ENCODE assay signal across 15 mouse cellular contexts in genomic region chr12:109895389-109895788, GRCm38 (mm10).
DNase-seq lines count a peak whose midpoint lies in the region; ATAC-seq lines count a peak whose summit lies in the region.
"Had no signal": no experiment of that assay in that cellular context is flagged by ENCODE, and none has a peak within 500 bp of the region (broad histone marks: within the 10 kb centered on the region; RNA-seq: fewer than 3 reads in every experiment).

No protein-coding gene starts in this region.

- no peak overlapping the region for H3K9ac ChIP-seq in forebrain, embryonic 14.5 days (ENCODE audit: low read length)
- no peak overlapping the region for H3K9ac ChIP-seq in forebrain, embryonic 13.5 days
- no peak overlapping the region for H3K9ac ChIP-seq in intestine, embryonic 15.5 days
- H3K9ac ChIP-seq in forebrain, embryonic 16.5 days (replicated peaks; ENCODE audit: low read depth, low read length), result no peak overlapping the region
- H3K9ac ChIP-seq: limb, embryonic 13.5 days; lung, embryonic 15.5 days; midbrain, embryonic 13.5 days had no signal

- DNase-seq in forebrain, embryonic 14.5 days (ENCODE audit: low spot score), result peak; percentile 8
- peak; percentile 66 for DNase-seq in NIH3T3 (ENCODE audit: low read depth)
- peak; percentile 81 for DNase-seq in kidney, postnatal 14 days
- no peak for DNase-seq in urinary bladder, postnatal 10 days (ENCODE audit: low spot score)
- no peak for DNase-seq in gastrocnemius, adult 18-20 months (ENCODE audit: low spot score)
- DNase-seq: heart, adult 18-20 months; heart, postnatal 10 days; layer of hippocampus, postnatal 36 days had no signal

- H3K36me3 ChIP-seq in forebrain, embryonic 14.5 days (ENCODE audit: control insufficient read depth, insufficient read depth, low read length), result no peaks in the 10 kb centered on the region
- H3K36me3 ChIP-seq in forebrain, embryonic 13.5 days (ENCODE audit: poor library complexity, severe bottlenecking), result no peaks in the 10 kb centered on the region
- H3K36me3 ChIP-seq in intestine, embryonic 15.5 days, result no peaks in the 10 kb centered on the region
- no peaks in the 10 kb centered on the region for H3K36me3 ChIP-seq in forebrain, embryonic 16.5 days (ENCODE audit: control insufficient read depth, insufficient read depth)
- H3K36me3 ChIP-seq: limb, embryonic 13.5 days; lung, embryonic 15.5 days; midbrain, embryonic 13.5 days had no signal

- H3K27ac ChIP-seq in forebrain, embryonic 14.5 days (ENCODE audit: low read depth, low read length), result no peak overlapping the region
- no peak overlapping the region for H3K27ac ChIP-seq in forebrain, embryonic 13.5 days
- H3K27ac ChIP-seq in intestine, embryonic 15.5 days, result no peak overlapping the region
- H3K27ac ChIP-seq in forebrain, embryonic 16.5 days (ENCODE audit: low read length), result no peak overlapping the region
- H3K27ac ChIP-seq: limb, embryonic 13.5 days; lung, embryonic 15.5 days; midbrain, embryonic 13.5 days had no signal

- no peak overlapping the region for H3K4me3 ChIP-seq in forebrain, embryonic 14.5 days (ENCODE audit: low read depth, low read length)
- H3K4me3 ChIP-seq in forebrain, embryonic 13.5 days, result no peak overlapping the region
- no peak overlapping the region for H3K4me3 ChIP-seq in intestine, embryonic 15.5 days (replicated peaks)
- H3K4me3 ChIP-seq in forebrain, embryonic 16.5 days (replicated peaks; ENCODE audit: low read length), result no peak overlapping the region
- H3K4me3 ChIP-seq: erythroblast, embryonic 14.5 days; limb, embryonic 13.5 days; lung, embryonic 15.5 days; midbrain, embryonic 13.5 days had no signal

- WGBS in forebrain, embryonic 14.5 days, result 68% methylated on average over 7 of the region's 7 CpGs
- 76% methylated on average over 7 of the region's 7 CpGs for WGBS in forebrain, embryonic 13.5 days
- WGBS in intestine, embryonic 15.5 days, result 48% methylated on average over 7 of the region's 7 CpGs
- whole genome bisulfite sequencing in forebrain, embryonic 16.5 days, result 54% methylated on average over 7 of the region's 7 CpGs

- H3K4me2 ChIP-seq in forebrain, embryonic 14.5 days (ENCODE audit: low read length), result no peak overlapping the region
- no peak overlapping the region for H3K4me2 ChIP-seq in forebrain, embryonic 13.5 days
- H3K4me2 ChIP-seq in intestine, embryonic 15.5 days (replicated peaks), result no peak overlapping the region
- no peak overlapping the region for H3K4me2 ChIP-seq in forebrain, embryonic 16.5 days (ENCODE audit: low read length)
- H3K4me2 ChIP-seq: limb, embryonic 13.5 days; lung, embryonic 15.5 days; midbrain, embryonic 13.5 days had no signal

- no peaks in the 10 kb centered on the region for H3K27me3 ChIP-seq in forebrain, embryonic 14.5 days (replicated peaks; ENCODE audit: control insufficient read depth, insufficient read depth, low read length)
- no peaks in the 10 kb centered on the region for H3K27me3 ChIP-seq in forebrain, embryonic 13.5 days
- no peaks in the 10 kb centered on the region for H3K27me3 ChIP-seq in intestine, embryonic 15.5 days (replicated peaks)
- no peaks in the 10 kb centered on the region for H3K27me3 ChIP-seq in forebrain, embryonic 16.5 days (replicated peaks; ENCODE audit: control insufficient read depth, insufficient read depth, low read length)
- H3K27me3 ChIP-seq: lung, embryonic 15.5 days; midbrain, embryonic 13.5 days had no signal

- no peak for ATAC-seq in forebrain, embryonic 14.5 days
- ATAC-seq in forebrain, embryonic 13.5 days, result no peak
- ATAC-seq in intestine, embryonic 15.5 days, result peak; percentile 56; the same call in 1 of the 2 replicates
- ATAC-seq in forebrain, embryonic 16.5 days, result no peak
- ATAC-seq: midbrain, embryonic 13.5 days had no signal

- peaks cover 5% of the 10 kb centered on the region; the same call in 1 of the 2 replicates for H3K4me1 ChIP-seq in forebrain, embryonic 14.5 days (ENCODE audit: control insufficient read depth, insufficient read depth, low read length)
- peaks cover 6% of the 10 kb centered on the region; the same call in 1 of the 2 replicates for H3K4me1 ChIP-seq in forebrain, embryonic 13.5 days
- H3K4me1 ChIP-seq in intestine, embryonic 15.5 days (replicated peaks), result 0 out of 2 replicates have a peak, but pooled peaks cover 3% of the 10 kb centered on the region
- H3K4me1 ChIP-seq in forebrain, embryonic 16.5 days (replicated peaks; ENCODE audit: control insufficient read depth, insufficient read depth, low read length), result 0 out of 2 replicates have a peak, but pooled peaks cover 2% of the 10 kb centered on the region
- H3K4me1 ChIP-seq: lung, embryonic 15.5 days; midbrain, embryonic 13.5 days had no signal

- no peaks in the 10 kb centered on the region for H3K9me3 ChIP-seq in forebrain, embryonic 14.5 days (replicated peaks; ENCODE audit: control insufficient read depth, low read length)
- H3K9me3 ChIP-seq in forebrain, embryonic 13.5 days (replicated peaks), result no peaks in the 10 kb centered on the region
- H3K9me3 ChIP-seq in intestine, embryonic 15.5 days, result no peaks in the 10 kb centered on the region
- H3K9me3 ChIP-seq in forebrain, embryonic 16.5 days (ENCODE audit: control insufficient read depth, low read length), result no peaks in the 10 kb centered on the region
- H3K9me3 ChIP-seq: limb, embryonic 13.5 days; lung, embryonic 15.5 days; midbrain, embryonic 13.5 days had no signal

Comparison
In these comparisons a context has a peak if more than half of its experiments do, and no peak if none do; other contexts are left out.
1. DNase-seq: peak in forebrain, embryonic 14.5 days (single experiment), NIH3T3 (single experiment) and kidney, postnatal 14 days (single experiment); none in urinary bladder, postnatal 10 days (single experiment) and gastrocnemius, adult 18-20 months (single experiment).